Mouse (Mus musculus) adrenal gland, postnatal 4 days (tissue): ENCODE data around the gene Tnfrsf11a. TPM values are rescaled to one million over a fixed set of nuclear protein-coding genes. Genes with fewer than 3 reads are reported as not detected.
"Not testable (repeated sequence)": the region's sequence is repeated elsewhere in the genome, so short reads cannot be mapped to it uniquely, and the experiment has no call there.

Experiments
- DNase-seq, 2 experiments: peaks; one replicate each; pipeline ENCODE4 v3.0.0; 2021 to 2022; ENCODE audit warnings: low spot score in 2 of 2, mixed read lengths in 2 of 2
- long read RNA-seq, 2 experiments: library from polyadenylated mRNA; stranded (forward); transcript quantifications; one replicate each; pipeline ENCODE4 v2.0.0; 2021
- total RNA-seq, 2 experiments: library from RNA; stranded (reverse); gene quantifications; 2 replicates each; pipeline ENCODE4 v1.2.3; 2021

Gene Tnfrsf11a
- total RNA-seq, result 1 to 10 TPM; 3.1 to 3.9 TPM
- long read RNA-seq, experiment 1, full-length matches to known transcripts, result 1 of 3 reads
- long read RNA-seq, experiment 1, partial matches to known transcripts, result 0 of 3 reads
- long read RNA-seq, experiment 1, other reads (novel, unspliced or antisense), result 2 of 3 reads
- long read RNA-seq, experiment 2, full-length matches to known transcripts, result 3 of 4 reads
- long read RNA-seq, experiment 2, partial matches to known transcripts, result 0 of 4 reads
- long read RNA-seq, experiment 2, other reads (novel, unspliced or antisense), result 1 of 4 reads

DNA sequence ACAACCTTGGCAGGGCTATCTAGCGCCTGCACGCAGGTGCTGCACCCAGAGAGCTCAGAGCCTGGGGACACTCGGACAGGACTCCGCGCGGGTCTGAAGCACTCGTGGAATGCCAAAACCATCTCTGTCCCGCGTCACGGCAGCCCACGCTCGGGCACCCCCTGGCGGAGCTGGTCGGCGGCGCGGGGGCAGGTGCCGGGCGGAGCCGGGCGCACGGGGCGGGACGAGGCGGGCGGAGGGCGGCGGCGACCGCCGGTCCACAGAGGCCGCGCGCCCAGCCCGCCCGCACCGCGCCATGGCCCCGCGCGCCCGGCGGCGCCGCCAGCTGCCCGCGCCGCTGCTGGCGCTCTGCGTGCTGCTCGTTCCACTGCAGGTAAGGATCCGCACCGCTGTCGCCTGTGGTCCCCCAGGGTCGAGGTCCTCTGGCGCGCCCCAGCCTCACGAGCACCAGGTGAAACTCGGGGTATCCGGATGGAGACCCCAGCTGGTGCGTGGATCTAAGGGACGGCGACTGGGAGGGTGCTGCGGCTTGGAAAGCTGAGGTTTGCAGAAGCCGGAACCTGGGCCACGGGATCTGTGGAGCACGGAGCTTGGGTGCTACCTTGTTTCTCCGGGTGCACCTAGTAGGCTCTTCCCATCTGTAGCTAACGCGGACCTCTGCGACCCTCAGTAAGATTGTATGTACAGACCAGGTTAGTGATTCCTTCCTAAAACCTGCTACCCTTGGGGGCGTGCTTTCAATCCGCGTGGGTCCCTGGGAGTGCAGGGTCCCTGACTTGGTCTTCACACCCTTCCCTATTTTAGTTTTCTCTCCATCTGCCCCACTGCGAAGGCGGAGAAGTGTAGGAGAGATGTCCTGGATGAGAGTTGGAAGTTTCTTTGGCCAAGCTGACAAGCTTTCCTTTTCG is at the start of gene Tnfrsf11a:
TSS of gene Tnfrsf11a (plus strand) at position 262 of the 908 bp plus-strand sequence.
- DNase-seq, result peak; percentile 16 to 32

DNA sequence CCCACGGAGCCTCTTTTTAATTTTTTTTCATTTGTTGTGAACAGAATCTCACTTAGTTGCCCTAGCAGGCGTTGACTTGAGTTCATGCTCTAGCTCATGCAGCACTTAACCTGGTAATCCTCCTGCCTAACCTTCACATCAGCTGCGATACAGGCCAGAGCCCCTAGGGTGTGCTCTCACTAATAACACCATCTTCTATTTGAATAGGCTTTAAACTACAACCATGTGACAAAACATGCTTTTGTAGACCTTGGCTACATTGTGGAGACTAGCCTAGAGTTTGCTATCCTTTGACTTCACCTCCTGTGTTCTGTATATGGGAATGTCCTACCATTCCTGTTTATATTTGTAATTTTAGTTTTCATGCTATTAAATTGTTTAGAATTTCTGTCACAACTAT is 45.2 kb upstream of the Tnfrsf11a start:
- no peak for DNase-seq

DNA sequence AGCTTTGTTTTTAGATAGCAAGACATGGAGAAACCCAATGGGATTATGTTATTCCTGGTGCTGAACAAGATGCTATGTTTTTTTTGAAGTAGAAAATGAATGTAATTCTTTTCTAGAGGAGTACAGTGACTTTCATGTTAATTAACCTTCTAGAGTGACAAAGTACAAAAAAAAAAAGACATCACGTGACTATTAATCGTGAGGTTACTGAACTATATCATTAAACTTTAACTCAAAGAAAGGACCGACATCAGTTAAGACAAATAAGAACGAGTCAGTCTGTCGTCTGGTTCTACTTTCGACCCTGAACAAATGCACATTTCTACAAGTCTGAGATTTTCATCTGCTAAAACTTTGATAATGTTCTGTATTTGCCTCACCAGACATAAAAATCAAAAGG is 42.2 kb upstream of the Tnfrsf11a start:
- no peak for DNase-seq

DNA sequence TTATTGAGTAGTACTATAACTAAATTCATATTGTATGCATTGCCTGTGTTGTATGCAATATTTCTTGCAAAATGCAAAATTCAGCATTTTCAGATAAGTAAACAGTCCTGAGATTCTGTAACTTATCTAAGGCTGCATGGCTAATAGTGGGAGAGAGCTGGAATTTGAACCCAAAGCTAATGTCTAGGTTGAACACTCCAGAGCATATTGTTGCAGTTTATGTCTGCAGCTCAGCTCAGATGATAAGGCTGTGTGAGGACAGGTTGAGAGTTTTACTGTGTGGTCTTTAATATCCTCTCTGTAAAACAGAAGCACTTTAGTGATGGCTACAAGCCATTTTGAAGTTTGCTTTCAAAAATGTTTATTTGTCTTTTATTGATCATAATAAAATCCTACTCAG is 41.0 kb upstream of the Tnfrsf11a start:
- no peak for DNase-seq

DNA sequence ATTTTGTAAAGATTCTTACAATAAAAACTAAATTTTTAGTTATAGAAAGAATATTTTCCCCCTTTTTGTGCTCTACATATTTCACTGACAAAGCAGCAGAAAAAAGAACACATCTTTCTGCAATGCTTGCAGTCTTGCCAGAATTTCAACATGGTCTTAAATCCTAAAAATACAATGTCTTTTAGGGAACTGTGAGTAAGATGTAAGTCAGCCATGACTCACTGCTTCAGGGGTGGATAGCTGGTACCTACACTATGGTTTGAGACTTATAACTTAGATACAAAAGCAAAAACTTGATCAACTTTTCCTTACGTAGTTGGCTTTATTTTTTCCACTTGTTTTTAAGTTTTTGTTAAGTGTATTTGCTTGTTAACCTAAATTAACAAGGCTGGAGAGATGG is 38.0 kb upstream of the Tnfrsf11a start:
- DNase-seq, result no peak

DNA sequence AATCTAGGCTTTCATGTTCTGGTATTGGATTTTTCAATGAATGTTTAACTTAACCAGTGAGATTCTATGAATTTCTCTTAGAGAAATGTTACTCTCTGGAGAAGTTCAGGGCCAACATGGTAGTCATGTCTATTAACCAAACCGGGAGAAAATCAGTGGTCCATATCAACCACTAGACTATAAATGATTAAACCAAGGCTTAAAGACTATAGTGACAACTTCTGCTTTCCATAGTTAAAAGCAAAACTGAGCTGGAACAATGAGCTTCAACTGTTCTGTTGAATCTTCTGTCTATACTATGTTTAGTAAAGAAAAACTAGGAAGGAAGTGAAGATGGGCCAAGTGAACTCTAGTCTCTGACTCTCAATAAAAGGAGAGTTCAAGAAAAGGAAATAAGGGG is 34.1 kb upstream of the Tnfrsf11a start:
- no peak for DNase-seq

DNA sequence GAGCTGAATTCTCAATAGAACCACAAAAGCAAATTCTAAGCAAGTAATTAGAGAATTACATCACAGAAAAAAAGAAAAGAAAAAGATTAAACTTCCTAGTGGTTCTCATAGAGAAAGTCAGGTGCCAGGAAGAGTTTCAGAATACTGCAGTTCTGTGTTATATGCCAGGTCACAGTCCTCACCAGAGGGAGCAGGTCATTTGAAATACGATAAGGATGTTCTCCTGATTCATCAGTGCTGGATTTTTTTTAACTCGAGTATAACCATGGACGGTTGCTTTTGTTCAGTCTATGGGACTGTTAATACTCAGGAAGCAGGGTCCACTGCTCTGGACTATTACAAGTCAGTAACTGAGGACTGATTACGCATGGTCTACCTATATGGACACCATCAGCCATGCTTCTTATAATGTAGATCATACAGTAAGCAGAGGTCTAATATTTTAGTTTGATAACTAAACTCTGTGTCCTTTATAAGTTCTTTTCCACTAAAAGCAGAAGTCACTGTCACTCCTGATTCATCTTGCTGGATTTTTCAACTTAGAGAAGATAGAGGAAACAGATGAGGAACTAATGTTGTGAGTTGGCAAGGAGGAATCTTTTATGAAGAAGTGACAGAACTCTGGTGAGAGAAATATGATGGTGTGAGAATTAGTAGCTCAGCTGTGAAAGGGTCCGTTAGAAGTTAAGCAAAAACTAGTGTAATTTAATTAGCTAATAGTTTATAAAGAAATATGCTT is 33.5 kb upstream of the Tnfrsf11a start:
- DNase-seq, result no peak

DNA sequence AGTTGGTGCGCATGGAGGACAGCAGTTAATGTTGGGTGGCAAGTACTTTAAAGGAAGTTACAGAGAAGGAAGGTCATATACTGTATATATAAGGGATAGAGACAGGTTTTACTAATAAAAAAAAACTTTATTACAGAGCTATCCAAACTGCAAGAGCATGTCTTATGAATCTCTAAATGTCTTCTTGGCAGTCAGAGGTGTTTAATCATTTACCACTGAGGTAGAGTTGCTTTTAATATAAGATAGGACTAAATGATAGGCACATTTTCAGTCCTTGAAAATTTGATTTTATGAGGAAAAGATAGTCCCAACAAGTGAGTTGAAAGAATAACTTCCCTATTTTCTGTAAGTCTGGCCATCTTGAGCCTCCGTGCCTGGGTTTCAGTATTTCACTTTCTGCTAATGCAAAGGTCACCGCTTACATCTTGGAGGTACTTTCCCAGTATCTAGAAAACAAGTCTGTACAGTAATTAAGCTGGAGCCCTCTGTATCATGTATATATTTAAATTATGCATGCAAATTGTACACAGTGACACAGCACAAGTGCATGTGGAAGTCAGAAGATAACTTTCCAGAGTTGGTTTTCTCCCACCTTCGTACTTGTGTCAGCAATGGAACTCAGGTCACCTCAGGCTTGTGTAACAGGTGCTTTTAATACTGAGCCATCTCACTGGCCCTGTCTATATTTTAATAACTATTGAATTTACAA is 32.3 kb upstream of the Tnfrsf11a start:
- DNase-seq, result no peak

DNA sequence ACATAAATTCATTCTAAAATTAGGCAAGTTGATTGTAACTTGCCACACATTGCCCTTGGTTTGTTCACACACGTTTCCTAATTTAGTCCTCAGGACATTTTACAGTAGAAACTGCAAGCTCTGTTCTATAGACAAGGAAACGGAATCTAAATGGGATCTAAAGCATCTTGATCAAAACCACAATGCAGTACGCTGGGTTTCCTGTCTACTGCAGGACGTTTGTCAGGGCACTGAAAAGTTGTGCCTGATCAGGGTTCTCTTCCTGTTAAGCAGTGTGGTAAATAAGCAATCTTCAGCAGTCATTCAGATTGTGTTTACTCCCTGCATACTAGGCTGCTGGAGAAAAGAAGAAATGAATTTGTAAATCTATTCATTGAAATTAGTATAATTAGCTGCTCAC is 28.3 kb upstream of the Tnfrsf11a start:
- DNase-seq, result no peak

DNA sequence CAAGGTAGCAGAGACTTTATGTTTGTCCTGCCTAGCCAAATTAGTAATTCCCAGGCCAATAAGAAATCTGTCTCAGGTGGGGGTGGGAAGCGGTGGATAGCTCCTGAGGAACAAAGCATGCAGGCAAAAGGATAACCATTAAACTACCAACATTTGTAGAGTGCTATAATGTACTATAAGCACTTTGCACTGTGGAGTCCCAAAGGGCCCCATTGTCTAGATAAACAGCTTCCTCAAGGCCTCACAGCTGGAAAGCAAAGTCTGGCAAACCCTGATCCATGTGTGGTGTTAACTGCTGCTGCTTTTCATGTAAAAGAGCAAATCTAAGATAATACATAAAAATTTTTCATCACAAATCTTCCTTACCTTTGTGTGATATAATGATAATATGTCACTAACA is 27.6 kb upstream of the Tnfrsf11a start:
- DNase-seq, result no peak

DNA sequence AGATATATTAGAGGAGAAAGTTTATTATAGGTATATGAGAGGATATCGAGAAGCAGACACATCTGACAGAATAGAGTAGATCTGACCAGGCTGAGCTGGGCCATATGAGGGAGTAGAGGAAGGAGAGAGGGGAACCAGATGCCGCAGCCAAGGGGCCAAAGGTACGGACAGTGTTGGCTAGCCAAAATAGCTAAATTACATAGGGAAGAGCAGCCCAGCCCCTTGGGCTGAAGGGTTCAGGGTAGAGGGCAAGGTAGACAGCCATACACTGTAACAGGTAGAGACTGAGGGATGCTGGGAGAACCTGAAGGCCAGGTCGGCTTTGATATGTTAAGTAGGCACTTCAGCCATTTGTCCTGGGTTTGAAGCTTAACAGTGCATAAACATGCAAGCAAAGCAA is 21.7 kb upstream of the Tnfrsf11a start:
- DNase-seq, result no peak

DNA sequence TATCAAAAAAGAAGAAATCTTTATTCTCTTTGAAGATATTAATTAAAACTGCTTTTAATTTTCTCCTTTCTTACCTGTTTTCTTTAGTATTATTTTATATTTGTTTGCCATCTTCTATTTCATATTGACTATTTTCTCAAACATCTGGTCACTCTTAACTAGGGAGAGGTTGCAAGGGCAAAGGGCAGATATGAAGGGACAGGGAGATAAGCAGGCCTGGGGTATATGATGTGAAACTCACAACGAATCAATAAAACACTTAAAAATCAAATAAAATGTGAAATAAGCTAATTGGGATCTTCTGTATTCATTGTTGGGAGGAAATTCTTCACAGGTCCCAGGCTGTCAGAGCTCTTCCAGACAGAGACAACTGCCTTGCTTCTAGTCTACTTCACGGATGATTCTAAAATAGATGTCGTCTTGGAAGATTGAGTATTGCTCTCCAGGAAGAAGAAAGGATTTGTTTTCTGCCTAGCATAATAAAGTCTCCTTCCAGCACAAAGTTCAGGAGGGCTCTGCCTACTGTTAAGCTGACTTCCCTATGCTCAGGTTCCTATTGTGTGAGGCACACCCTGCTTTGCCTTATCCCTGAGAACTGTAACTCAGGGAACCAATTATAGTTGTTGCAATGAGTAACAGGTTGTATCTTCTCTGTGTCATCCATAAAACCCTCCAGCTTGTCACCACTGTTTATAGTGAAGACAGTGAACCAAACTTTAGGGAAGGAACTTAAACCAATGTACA is 20.9 kb upstream of the Tnfrsf11a start:
- no peak for DNase-seq

DNA sequence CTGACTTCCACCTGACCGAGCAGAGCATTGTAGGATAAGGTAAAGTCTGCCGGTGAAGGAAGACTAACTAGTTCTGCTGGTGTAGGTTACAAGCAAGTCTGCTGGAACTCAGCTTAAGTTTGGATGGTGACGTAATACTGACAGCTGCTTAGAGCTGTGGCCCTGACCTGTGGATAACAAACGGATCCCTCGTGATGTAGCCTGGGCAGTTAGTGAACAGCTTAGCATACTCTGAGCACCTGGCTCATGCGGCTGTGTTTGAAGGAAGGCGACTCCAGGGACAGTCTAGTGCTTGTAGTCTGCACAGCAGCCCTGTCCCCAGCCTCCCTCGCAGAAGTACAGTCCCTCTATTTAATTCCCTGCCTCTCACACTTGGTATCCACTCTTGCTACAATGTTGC is 14.9 kb upstream of the Tnfrsf11a start:
- no peak for DNase-seq

DNA sequence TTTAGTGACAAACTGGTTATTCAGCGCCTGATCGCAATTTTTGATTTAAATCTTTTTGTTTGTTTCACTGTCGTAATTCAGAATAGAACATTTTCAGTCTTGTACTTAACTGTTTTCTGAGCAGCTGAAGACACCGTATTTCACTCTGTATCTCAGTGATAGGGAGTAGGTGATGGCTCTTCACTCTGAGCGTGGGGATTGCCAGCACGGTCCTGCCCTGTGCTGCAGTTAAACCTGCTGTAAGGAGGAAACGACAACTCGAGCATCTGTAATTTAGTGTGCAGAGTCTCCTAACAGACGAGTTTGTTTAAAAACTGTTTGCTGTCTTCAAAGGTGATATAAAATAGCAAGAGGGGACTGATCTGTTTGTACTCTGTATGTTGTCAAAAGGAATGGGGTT is 14.4 kb upstream of the Tnfrsf11a start:
- DNase-seq, result not testable (repeated sequence)

DNA sequence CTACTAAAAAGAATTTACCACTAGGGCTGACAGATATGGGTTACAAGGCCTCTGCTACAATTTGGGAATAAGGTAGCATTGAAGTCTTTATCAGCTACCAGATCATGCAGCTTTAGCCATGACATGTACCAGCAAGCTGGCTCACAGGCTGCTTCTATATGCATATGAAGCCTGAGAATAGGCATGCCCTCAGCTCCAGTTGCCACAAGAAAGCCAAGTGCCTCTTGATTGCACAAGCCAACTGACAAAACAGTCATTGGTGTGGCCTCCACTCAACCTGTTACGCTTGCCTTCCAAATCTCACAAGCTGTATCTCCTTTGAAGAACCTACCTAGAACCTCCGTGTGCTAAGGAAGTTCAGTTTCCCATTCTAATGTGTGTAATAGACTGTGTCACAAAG is 12.1 kb upstream of the Tnfrsf11a start:
- DNase-seq, result no peak

DNA sequence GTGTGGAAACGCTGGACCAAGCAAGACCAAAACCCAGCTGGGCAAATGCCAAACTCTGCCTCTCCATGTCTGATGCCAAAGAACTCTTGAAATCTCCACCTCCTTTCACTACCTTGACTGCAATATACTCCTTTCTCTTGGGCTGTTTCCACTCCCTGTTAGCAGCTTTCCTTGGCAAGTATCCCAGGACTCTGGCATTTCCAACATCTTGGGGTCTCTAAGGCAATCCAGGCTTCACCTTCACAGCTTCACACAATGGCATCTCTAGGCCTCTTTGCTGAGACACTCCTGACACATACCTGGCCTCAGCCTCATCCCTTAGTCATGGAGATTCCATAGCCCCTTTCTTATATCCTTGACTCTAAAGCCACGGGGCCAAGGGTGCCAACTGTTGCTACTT is 9.8 kb upstream of the Tnfrsf11a start:
- DNase-seq, result no peak

DNA sequence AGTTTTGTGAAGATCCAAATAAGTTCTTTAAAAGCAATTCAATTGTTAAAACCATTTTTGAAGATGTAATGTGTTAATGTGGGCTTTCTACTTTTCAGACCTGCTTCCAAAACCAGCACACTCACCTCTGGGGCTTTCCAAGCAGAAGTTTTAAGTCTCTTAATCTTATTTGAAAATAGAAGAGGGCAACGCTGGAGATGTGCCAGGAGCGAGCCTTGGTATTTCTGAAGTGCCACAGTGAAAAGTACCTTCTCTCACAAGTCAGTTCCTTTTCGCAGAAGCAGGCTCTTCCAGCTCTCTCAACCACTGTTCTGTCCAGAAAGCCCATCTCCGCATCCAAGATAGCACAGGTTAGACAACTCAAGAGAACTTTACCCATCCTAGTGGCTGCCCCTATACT is 4.1 kb upstream of the Tnfrsf11a start:
- no peak for DNase-seq

DNA sequence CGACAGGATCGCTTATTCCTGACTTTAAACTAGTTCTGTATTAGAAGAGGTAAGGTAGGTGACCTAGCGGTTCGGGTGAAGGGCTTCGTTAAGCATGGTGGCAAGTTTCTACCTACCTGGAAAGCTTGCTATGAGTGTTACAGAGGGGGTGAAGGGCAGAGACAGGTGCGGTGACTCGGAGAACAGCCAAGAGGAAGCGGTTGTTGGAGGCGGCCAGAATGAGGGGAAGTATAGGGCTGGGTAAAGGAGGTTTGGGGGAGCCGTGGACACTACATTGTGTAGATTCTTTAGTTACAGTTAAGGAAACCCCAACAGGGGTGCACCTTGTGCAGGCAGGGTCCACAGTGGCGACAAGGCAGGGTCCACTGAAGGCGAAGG is 450 bp upstream of the Tnfrsf11a start:
- no peak for DNase-seq

DNA sequence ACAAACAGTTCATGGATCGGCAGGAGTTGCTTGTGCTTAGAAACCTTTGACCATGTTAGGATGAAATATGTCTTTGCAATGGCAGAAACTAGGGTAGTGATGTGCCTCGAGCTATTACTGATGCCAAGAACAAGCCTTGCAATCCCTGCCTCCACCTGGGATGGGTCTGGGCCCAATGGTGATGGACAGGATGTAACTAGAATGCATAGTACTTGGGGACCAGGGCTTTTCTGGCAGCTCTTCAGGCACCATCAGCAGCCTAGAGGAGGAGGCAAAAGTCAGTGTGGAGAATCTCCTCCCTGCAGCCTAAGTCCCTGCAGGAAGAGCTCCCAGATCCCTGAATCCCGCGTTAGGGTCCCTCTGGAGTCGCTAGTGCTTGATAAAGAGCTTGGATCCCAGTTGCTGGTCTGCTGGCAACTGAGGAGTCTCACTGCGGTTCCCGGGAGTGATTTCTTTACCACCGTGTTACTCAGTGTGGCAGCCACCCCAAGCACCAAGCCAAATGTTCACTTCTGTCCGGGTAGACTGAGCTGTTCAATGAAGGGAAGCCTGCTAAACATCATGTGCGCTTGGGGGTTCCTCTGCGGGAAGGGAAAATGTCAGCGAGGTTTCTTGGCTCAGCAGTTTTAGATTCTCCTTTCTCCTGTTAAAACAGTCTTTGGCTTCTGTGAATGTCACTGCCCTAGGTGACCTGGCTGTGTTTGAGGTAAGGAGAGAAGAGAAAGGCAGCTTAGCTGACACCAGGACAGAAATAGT is 1.1 kb downstream of the Tnfrsf11a start:
- DNase-seq, result no peak
